Mouse (Mus musculus) cerebellum, adult 11 months (tissue): ENCODE data around the gene Itgb2l.

ENCODE experiments used
- DNase-seq: peaks from one replicate; pipeline ENCODE4 v3.0.0; 2022

Itgb2l gene

GRCm38 (mm10) chr16:96426671-96427070 lies 16.7 kb downstream of the Itgb2l start:
- no peak for DNase-seq

GRCm38 (mm10) chr16:96425044-96425443 lies 18.4 kb downstream of the Itgb2l start:
- no peak for DNase-seq

GRCm38 (mm10) chr16:96408064-96408465 lies 35.4 kb downstream of the Itgb2l start:
- no peak for DNase-seq

- DNase-seq: no peak
Observed at GRCm38 (mm10) chr16:96406312-96406711, 37.1 kb downstream of the Itgb2l start.

- DNase-seq: no peak
Observed at GRCm38 (mm10) chr16:96402294-96402693, 41.1 kb downstream of the Itgb2l start.

- no peak for DNase-seq
Observed at GRCm38 (mm10) chr16:96400046-96400445, 43.4 kb downstream of the Itgb2l start.

GRCm38 (mm10) chr16:96398806-96399205 lies 44.6 kb downstream of the Itgb2l start:
- no peak for DNase-seq

GRCm38 (mm10) chr16:96396013-96396650 lies 47.3 kb downstream of the Itgb2l start:
- DNase-seq: no peak

GRCm38 (mm10) chr16:96395516-96395915 lies 47.9 kb downstream of the Itgb2l start:
- no peak for DNase-seq

- no peak for DNase-seq
Observed at GRCm38 (mm10) chr16:96391070-96391469, 52.3 kb downstream of the Itgb2l start.

- DNase-seq: no peak
Observed at GRCm38 (mm10) chr16:96388481-96388880, 54.9 kb downstream of the Itgb2l start.

- no peak for DNase-seq
Observed at GRCm38 (mm10) chr16:96387685-96388371, 55.6 kb downstream of the Itgb2l start.

- no peak for DNase-seq
Observed at GRCm38 (mm10) chr16:96384741-96385140, 58.7 kb downstream of the Itgb2l start.

- no peak for DNase-seq
Observed at GRCm38 (mm10) chr16:96382496-96383181, 60.8 kb downstream of the Itgb2l start.

- no peak for DNase-seq
Observed at GRCm38 (mm10) chr16:96381435-96381834, 62.0 kb downstream of the Itgb2l start.

- DNase-seq: no peak
Observed at GRCm38 (mm10) chr16:96378111-96378510, 65.3 kb downstream of the Itgb2l start.

- DNase-seq: no peak
Observed at GRCm38 (mm10) chr16:96376342-96376741, 67.1 kb downstream of the Itgb2l start.

- DNase-seq: no peak
Observed at GRCm38 (mm10) chr16:96375538-96375937, 67.9 kb downstream of the Itgb2l start.

- no peak for DNase-seq
Observed at GRCm38 (mm10) chr16:96372752-96373118, 70.7 kb downstream of the Itgb2l start.
